Mouse (Mus musculus): ENCODE measurements around the gene Pacs2.

- TF ChIP-seq TAL1 (IDR thresholded peaks at IDR 0.05; ENCODE audit: low read length) (no peak), GATA1 (IDR thresholded peaks at IDR 0.05; ENCODE audit: low read length) (no peak)
Measured at GRCm38 (mm10) chr12:112987877-112988276, 26.4 kb upstream of the Pacs2 start.

All from erythroblast, embryonic 14.5 days (primary cell).